Mouse (Mus musculus): ENCODE results near the gene Ell2.

Ell2 gene

GRCm38 (mm10) chr13:75766967-75767366 is 60.4 kb downstream of the Ell2 start:
- no peak for DNase-seq (ENCODE audit: low spot score in 2 of 2)

- DNase-seq (ENCODE audit: low spot score in 2 of 2): no peak
Measured at GRCm38 (mm10) chr13:75770744-75771143, 64.2 kb downstream of the Ell2 start.

GRCm38 (mm10) chr13:75771404-75771803 is 64.8 kb downstream of the Ell2 start:
- DNase-seq (ENCODE audit: low spot score in 2 of 2): no peak

DNA sequence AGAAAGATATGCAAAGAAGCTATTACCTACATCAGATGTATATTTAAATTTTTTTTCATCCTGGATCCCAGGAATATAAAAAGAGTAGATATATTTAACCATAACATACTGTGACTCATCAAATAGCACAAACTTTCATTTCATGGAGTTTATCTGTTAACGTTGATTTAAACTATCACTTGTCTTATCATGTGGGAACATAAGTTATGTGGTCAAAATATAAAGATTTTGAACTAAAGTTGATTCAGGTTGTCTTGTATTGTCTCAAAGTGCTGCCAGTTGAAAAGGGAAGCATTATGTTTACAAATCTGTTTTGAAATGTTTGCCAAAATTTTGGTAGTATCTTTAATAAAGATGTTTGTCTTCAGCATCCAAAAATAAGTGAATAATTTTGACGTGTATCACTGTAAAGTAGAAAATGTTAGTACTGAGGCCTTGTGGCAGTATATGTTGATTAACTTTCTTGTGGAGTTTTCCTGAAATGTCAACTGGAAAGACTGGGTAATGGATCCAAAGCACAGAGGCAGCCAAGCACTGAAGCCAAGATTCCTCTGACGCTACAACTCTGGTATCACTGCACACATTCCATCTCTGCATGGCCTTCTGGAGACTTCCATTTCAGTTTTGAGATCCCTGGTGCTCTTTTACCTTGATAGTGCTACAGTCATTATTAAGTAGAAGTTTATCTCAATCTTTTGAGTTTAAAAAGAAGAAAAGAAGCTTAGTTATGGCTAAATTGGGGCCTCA is 65.6 kb downstream of the Ell2 start:
- DNase-seq (ENCODE audit: low spot score in 2 of 2): no peak

- DNase-seq (ENCODE audit: low spot score in 2 of 2): no peak
Measured at GRCm38 (mm10) chr13:75775961-75776360, 69.4 kb downstream of the Ell2 start.

- no peak for DNase-seq (ENCODE audit: low spot score in 2 of 2)
Measured at GRCm38 (mm10) chr13:75776692-75777091, 70.1 kb downstream of the Ell2 start.

- no peak for DNase-seq (ENCODE audit: low spot score in 2 of 2)
Measured at GRCm38 (mm10) chr13:75778156-75778555, 71.6 kb downstream of the Ell2 start.

- no peak for DNase-seq (ENCODE audit: low spot score in 2 of 2)
Measured at GRCm38 (mm10) chr13:75779169-75779568, 72.6 kb downstream of the Ell2 start.

GRCm38 (mm10) chr13:75780096-75780495 is 73.5 kb downstream of the Ell2 start:
- no peak for DNase-seq (ENCODE audit: low spot score in 2 of 2)

GRCm38 (mm10) chr13:75785726-75786125 is 79.2 kb downstream of the Ell2 start:
- DNase-seq (ENCODE audit: low spot score in 2 of 2): no peak

DNA sequence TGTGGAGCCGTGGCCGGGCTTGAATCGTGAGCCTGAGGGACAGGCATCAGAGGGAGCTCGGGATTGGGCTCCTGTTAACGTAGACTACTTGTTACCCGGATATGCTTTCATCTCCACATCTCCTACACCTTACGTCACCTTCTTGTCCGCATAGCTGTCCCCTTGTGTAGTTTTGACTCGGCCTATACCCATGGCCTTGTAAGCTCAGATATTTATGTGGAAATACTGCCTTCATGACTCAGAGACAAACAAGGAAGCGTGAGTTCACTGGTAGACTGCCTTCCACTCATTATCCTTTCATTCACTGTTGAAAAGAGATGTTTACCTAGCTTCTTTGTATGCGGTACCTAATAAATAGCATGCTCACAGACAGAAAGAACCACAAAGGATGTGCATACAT is 79.7 kb downstream of the Ell2 start:
- DNase-seq (ENCODE audit: low spot score in 2 of 2): no peak

GRCm38 (mm10) chr13:75787364-75787763 is 80.8 kb downstream of the Ell2 start:
- no peak for DNase-seq (ENCODE audit: low spot score in 2 of 2)

- DNase-seq (ENCODE audit: low spot score in 2 of 2): no peak
Measured at GRCm38 (mm10) chr13:75788178-75788577, 81.6 kb downstream of the Ell2 start.

DNA sequence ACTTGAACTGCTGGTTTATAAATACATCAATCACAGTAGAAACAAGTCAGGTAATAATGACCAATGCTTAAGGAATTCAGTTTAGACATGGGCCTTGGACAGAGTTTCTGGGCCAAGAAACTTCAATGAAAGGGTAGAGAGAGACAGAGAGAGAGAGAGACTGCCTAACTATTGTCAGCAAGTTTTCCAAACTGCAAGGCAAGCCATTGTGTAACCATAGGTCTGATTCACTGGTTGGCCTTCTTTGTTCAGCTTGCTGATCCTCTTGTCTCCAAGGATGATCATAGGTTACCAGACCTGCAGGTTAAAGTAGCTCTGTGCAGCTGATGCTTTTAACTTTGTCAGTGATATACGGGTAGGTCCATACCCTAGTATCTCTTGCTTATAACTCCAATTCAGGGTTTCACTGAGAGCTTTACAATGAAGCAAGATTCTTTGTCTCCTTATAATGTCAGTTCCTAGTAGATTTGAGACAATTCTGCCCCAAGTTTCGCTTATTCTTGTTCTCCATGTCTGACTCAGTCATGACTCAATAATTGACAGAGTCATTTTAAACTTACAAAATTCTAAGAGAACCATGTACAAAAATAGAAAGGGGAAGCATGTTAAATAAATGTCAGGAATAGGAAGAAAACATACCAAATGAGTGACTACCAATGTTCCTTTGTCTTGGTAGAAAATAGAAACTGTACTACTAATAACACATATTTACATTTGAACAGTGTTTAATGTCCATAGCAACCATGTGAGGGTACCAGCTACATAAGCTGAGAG is 82.7 kb downstream of the Ell2 start:
- no peak for DNase-seq (ENCODE audit: low spot score in 2 of 2)

GRCm38 (mm10) chr13:75790550-75791205 is 84.1 kb downstream of the Ell2 start:
- DNase-seq (ENCODE audit: low spot score in 2 of 2): no peak

GRCm38 (mm10) chr13:75793863-75794629 is 87.5 kb downstream of the Ell2 start:
- no peak for DNase-seq (ENCODE audit: low spot score in 2 of 2)

GRCm38 (mm10) chr13:75797369-75798141 is 91.0 kb downstream of the Ell2 start:
- DNase-seq (ENCODE audit: low spot score in 2 of 2): peak; percentile 85 to 91

DNA sequence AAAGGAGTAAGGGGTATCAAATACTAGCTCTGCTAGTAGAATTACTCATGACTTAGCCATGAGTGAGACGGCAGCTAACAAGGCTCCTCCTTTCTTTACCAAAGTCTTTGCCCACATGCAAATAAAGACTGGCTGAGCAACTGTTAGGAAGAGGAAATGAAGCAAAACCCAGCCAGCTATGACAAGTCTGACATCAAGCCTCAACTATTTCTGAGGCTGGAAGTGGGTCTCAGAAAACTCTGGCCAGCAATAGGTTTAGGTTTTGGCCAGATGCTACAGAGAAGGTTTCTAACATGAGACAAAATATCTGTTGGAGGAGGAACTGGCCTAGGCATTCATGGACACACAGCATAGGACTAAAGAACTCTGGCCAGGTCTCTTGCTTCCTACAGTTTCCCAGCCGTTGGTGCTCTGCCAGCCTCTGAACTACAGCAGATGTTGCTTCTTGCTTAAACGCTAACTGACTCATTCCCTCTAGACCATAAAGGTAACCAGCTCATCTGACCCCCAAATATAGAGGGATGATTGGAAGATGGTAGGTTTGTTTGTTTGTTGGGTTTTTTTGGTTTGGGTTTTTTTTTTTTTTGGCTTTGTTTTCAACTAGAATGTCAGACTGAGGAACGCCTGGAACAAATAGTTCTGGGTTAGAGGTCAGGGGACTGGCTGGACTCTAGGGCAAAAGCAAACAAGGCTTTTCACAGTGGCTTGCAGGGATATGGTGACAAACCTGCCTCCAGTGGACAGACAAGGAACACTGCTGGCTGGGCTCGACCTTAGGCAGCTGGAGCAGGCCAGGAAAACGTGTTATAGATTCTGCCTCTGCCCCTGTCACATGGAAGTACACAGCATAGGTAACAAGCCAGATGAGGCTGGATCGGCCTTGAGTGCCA is 92.1 kb downstream of the Ell2 start:
- no peak for DNase-seq (ENCODE audit: low spot score in 2 of 2)

GRCm38 (mm10) chr13:75799421-75799820 is 92.9 kb downstream of the Ell2 start:
- DNase-seq (ENCODE audit: low spot score in 2 of 2): no peak

DNA sequence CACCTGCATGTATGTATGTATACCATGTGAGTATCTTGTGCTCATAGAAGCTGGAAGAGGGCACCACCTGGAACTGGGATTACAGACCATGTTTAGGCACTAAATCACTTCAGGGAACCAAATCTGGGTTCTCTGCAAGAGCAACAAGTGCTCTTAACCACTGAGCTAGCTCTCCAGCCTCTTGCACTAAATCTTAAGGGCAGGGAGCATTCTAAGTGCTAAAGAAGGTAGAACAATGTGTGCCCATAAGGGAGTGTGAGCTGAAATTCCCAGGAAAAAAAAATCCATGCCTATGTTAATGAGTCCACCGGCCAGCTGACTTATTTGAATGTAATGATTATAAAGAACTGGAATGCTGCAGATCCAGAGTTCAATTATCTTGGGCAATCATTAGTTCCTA is 101.4 kb downstream of the Ell2 start:
- DNase-seq (ENCODE audit: low spot score in 2 of 2): no peak
